Mouse (Mus musculus) G1E (cell line): ENCODE results near the gene Sae1. TPM values are rescaled to one million over a fixed set of nuclear protein-coding genes. Genes with fewer than 3 reads are reported as not detected.

Source experiments
- ATAC-seq: 2 replicates; pipeline ENCODE4 v1.8.0; 2016; ENCODE audit warnings: mild to moderate bottlenecking; ENCODE audit not compliant: insufficient number of reproducible peaks, poor library complexity, low FRiP score, severe bottlenecking; ENCODE audit errors: extremely low read depth
- DNase-seq: peaks from one replicate; pipeline ENCODE4 v3.0.0; 2012; ENCODE audit warnings: low spot score
- H3K27me3 ChIP-seq: 2 replicates; pipeline ENCODE4 v1.6.1; 2012; ENCODE audit warnings: mild to moderate bottlenecking, low read length, inconsistent platforms; ENCODE audit not compliant: insufficient read depth
- H3K36me3 ChIP-seq: replicated peaks from 2 replicates; pipeline ENCODE3; 2012; ENCODE audit warnings: mild to moderate bottlenecking, inconsistent platforms
- H3K4me1 ChIP-seq: 2 replicates; pipeline ENCODE4 v1.6.1; 2012; ENCODE audit warnings: low read depth, low read length, inconsistent platforms, mixed read lengths; ENCODE audit not compliant: insufficient read depth
- H3K4me3 ChIP-seq: 2 replicates; pipeline ENCODE4 v1.5.1; 2012; ENCODE audit warnings: low read depth, mild to moderate bottlenecking, inconsistent platforms, low read length, moderate library complexity, mixed read lengths
- H3K9me3 ChIP-seq: replicated peaks from 2 replicates; pipeline ENCODE4 v1.6.1; 2012; ENCODE audit warnings: inconsistent platforms
- CTCF ChIP-seq: IDR thresholded peaks from 2 replicates; pipeline ENCODE4 v1.5.1; 2012; ENCODE audit warnings: low read depth, low read length, inconsistent platforms, mixed read lengths
- GATA1 ChIP-seq: IDR thresholded peaks from 2 replicates; pipeline ENCODE4 v1.6.1; 2012; ENCODE audit warnings: borderline replicate concordance, low read length, inconsistent platforms, mixed read lengths
- GATA2 ChIP-seq: IDR thresholded peaks from 2 replicates; pipeline ENCODE4 v1.6.1; 2012; ENCODE audit warnings: low read depth, low read length, inconsistent platforms, borderline replicate concordance
- POLR2AphosphoS5 ChIP-seq: IDR thresholded peaks from 2 replicates; pipeline ENCODE4 v1.6.1; 2012; ENCODE audit warnings: low read depth, low read length, inconsistent platforms; ENCODE audit not compliant: insufficient replicate concordance
- TAL1 ChIP-seq: conservative IDR thresholded peaks from 2 replicates; pipeline ENCODE4 v1.6.1; 2012; ENCODE audit warnings: low read depth, low read length, inconsistent platforms, mixed read lengths
- polyA plus RNA-seq: library from polyadenylated mRNA; stranded (reverse); fragments of >175 nt; gene quantifications from 2 replicates; pipeline ENCODE4 v1.2.3, GENCODE M21; 2012
- total RNA-seq, 2 experiments: library from RNA; stranded (forward) in 1 of 2; stranded (reverse) in 1 of 2; fragments of 200-1000 nt in 1 of 2; fragments of >200 nt in 1 of 2; fragmentation: Nextera tagmentation in 1 of 2; gene quantifications; 2 replicates each; pipeline ENCODE4 v1.2.3; 2014 to 2017

The Sae1 gene
- total and polyA plus RNA-seq, 3 experiments, result 49.5 to 383 (median 105) TPM

DNA sequence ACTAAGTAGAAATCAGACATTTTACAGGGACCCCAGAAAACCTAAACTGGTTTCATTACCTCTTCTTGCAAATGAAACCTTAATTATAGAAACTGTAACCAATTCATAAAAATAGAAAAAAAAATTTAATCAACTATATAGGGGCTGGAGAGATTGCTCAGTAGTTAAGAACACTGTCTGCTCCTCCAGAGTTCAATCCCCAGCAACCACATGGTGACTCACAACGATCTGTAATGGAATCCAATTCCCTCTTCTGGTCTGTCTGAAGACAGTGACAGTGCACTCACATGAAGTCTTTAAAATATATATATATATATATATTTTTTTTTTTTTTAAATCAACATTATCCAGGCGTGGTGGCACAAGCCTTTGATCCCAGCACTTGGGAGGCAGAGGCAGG is 100.6 kb downstream of the Sae1 start:
- Histone ChIP-seq H3K27me3 (no peaks in the 10 kb centered on the region), H3K9me3 (no peaks in the 10 kb centered on the region), H3K36me3 (peaks cover 29% of the 10 kb centered on the region), H3K4me3 (peak overlapping the region; percentile 76; the same call in 1 of the 2 replicates), H3K4me1 (peaks cover 26% of the 10 kb centered on the region)
- DNase-seq, result no peak
- no peak for ATAC-seq
- TF ChIP-seq GATA1, result no peak
- no peak for TF ChIP-seq GATA2
- no peak for TF ChIP-seq TAL1
- no peak for TF ChIP-seq POLR2AphosphoS5
- no peak for TF ChIP-seq CTCF

DNA sequence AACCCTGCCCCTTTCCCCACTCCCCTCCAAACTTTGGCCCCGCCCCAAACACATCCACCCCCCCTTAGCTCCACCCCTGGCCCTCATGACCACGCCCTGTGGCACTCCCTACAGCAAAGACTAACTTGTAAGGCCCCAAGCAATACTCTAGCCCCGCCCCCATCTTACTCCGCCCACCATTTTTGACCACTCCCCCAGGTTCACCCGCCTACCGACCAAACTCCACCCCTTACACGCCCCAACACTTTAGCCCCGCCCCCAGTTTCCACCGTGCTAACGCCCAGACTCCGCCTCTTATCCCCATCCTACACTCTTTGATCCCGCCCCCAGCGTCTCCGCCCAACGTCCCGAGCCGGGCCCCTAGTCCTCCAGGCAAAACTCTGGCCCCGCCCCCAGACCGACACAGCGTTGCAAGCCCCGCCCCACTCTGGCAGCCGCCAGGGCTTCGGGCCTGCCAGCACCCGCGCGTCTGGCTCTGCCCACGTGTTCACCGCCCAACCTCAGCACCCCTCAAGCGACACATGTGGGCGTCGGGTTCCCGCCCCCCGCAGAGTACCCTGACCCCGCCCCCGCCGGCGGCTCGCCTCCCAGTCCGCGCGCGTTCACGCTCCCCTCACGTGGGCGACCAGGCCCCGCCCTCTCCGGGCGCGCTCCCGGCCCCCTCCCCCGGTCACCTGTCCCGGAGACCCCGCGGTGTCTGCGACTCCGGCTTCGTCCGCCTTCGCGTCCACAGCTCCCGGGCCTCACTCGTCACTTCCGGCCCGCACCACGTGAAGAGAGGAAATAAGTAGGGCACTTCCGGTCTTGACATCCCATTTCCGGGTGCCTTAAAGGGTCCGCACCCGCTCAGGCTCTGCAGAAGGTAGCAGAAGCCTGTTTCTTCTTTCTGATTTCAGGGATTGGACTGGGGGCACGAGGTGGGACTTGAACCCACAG is 101.3 kb downstream of the Sae1 start, which contains the start of gene Ccdc9:
Gene Ccdc9 (minus strand): TSS at position 770 of the 936 bp plus-strand sequence.
- peaks cover 28% of the 10 kb centered on the region for H3K4me1 ChIP-seq
- H3K9me3 ChIP-seq, result no peaks in the 10 kb centered on the region
- DNase-seq (peak; percentile 84), ATAC-seq (peak; percentile 84)
- peaks cover 36% of the 10 kb centered on the region for H3K36me3 ChIP-seq
- H3K4me3 ChIP-seq, result peak within 1 kb of the TSS; percentile 76
- H3K27me3 ChIP-seq, result no peaks in the 10 kb centered on the region
- TF ChIP-seq POLR2AphosphoS5, result no peak

DNA sequence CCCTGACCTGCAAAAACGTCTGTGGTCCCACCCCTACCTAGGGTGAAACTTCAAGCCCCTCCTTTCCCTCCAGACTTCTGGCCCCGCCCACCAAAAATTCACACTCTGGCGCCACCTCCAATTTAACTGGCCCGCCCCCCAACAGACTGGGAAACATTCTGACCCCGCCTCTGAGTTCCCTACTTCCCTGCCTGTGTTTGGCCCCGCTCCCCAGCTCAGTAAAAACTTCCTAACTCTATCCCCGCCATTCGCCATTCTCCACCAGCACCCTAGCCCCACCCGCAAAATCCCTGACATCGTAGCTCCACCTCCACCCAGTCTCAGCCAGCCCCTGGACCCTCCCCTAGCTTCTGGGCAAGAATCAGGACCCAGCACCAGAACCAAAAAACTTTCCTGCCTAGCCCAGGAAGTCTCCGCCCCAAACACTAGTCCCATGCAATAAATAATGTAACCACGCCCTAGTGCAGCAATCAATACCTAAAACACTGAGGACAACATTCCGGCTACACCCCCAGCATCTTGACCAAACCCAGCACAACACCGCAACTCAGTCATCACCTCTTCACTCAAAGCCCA is 102.1 kb downstream of the Sae1 start:
- H3K27me3 ChIP-seq, result no peaks in the 10 kb centered on the region
- H3K4me3 ChIP-seq, result peak overlapping the region; percentile 76
- DNase-seq (peak; percentile 52), ATAC-seq (peak; percentile 12)
- peaks cover 28% of the 10 kb centered on the region for H3K4me1 ChIP-seq
- no peaks in the 10 kb centered on the region for H3K9me3 ChIP-seq
- no peak for TF ChIP-seq CTCF
- TF ChIP-seq GATA1, result no peak
- TF ChIP-seq GATA2, result no peak
- no peak for TF ChIP-seq TAL1
- TF ChIP-seq POLR2AphosphoS5, result no peak
- H3K36me3 ChIP-seq, result peaks cover 43% of the 10 kb centered on the region

DNA sequence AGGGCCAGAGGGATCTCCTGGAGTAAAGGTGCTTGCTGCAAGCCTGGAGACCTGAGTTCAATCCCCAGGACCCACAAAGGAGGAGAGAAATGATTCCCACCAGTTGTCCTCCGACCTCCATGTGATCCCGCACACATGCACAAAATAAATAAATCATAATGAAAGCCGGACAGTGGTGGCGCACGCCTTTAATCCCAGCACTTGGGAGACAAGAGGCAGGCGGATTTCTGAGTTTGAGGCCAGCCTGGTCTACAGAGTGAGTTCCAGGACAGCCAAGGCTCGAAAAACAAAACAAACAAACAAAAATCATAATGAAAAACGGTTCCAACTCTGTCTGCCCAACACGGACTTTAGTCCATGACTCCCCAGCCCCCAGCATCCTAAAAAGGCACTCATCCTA is 102.7 kb downstream of the Sae1 start:
- peak overlapping the region; percentile 76 for H3K4me3 ChIP-seq
- no peaks in the 10 kb centered on the region for H3K9me3 ChIP-seq
- no peak for ATAC-seq
- H3K27me3 ChIP-seq, result no peaks in the 10 kb centered on the region
- no peak for DNase-seq
- peaks cover 49% of the 10 kb centered on the region for H3K36me3 ChIP-seq
- peaks cover 28% of the 10 kb centered on the region for H3K4me1 ChIP-seq
- TF ChIP-seq CTCF (no peak), POLR2AphosphoS5 (no peak)

DNA sequence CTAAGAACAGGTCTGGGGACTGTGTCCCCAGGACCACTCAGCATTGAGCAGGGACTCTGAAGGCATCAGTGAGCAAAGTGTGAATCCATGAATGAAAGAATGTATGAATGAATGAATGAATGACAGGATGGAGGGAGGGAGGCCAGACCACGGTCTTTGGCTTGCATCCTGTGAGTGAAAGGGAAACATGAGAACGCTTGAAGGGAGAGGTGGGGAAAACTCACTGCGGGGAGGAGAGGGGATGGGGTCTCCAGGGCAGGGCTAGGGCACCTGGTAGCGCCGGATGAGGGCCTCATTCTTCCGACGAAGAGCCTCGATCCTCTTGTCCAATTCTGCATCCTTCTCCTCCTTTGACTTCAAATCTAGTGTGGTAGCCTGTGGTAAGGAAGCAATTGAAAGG is 103.6 kb downstream of the Sae1 start:
- TF ChIP-seq POLR2AphosphoS5 (no peak), GATA1 (no peak), GATA2 (no peak), CTCF (no peak), TAL1 (no peak)
- ATAC-seq (no peak), DNase-seq (no peak)
- H3K4me1 ChIP-seq, result peaks cover 28% of the 10 kb centered on the region
- no peaks in the 10 kb centered on the region for H3K27me3 ChIP-seq
- peaks cover 57% of the 10 kb centered on the region for H3K36me3 ChIP-seq
- H3K9me3 ChIP-seq, result no peaks in the 10 kb centered on the region
- H3K4me3 ChIP-seq, result no peak overlapping the region

DNA sequence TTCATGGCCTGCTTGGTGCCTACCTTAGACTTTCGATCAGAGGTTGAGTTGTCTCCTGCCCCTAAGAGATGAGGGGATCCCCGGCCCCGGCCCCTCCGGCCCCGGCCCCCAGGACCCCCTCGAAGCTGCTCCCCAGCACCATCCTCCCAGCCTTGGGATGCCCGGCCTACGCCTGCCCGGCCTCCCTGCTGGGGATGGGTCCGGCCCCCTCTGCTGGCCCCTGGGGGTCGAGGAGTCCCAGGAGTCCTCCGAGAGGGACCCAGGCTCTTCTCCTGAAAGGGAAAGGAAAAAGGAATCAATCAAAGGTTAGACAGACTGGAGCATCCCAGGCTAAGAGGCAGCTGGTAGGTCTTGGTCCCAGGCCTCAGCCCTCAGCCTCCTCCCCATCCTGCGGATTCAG is 105.3 kb downstream of the Sae1 start:
- no peak for ATAC-seq
- Histone ChIP-seq H3K36me3 (peaks cover 73% of the 10 kb centered on the region), H3K4me3 (no peak overlapping the region), H3K4me1 (peaks cover 40% of the 10 kb centered on the region), H3K9me3 (no peaks in the 10 kb centered on the region), H3K27me3 (no peaks in the 10 kb centered on the region)
- DNase-seq, result no peak
- no peak for TF ChIP-seq POLR2AphosphoS5
- no peak for TF ChIP-seq CTCF
- no peak for TF ChIP-seq GATA1
- TF ChIP-seq GATA2, result no peak
- TF ChIP-seq TAL1, result no peak
